Mouse (Mus musculus): ENCODE measurements around the gene Ldah.

Ldah gene

GRCm38 (mm10) chr12:8316541-8316940 lies 108.6 kb downstream of the Ldah start:
- no peak for DNase-seq

GRCm38 (mm10) chr12:8320084-8320713 lies 112.3 kb downstream of the Ldah start:
- peak; percentile 92 to 94 for DNase-seq

GRCm38 (mm10) chr12:8321506-8321905 lies 113.6 kb downstream of the Ldah start:
- peak in 1 of 2 experiments; percentile 42 for DNase-seq

GRCm38 (mm10) chr12:8324086-8324485 lies 116.2 kb downstream of the Ldah start:
- no peak for DNase-seq

GRCm38 (mm10) chr12:8325245-8325942 lies 117.5 kb downstream of the Ldah start:
- DNase-seq = peak; percentile 66 to 71

- peak; percentile 76 to 80 for DNase-seq
These were observed 118.1 kb downstream of the Ldah start for GRCm38 (mm10) chr12:8325943-8326522.

- DNase-seq = peak; percentile 98
These were observed 119.1 kb downstream of the Ldah start for GRCm38 (mm10) chr12:8326825-8327674.

- peak; percentile 53 to 60 for DNase-seq
These were observed 119.8 kb downstream of the Ldah start for GRCm38 (mm10) chr12:8327675-8328053.

- peak in 1 of 2 experiments; percentile 46 for DNase-seq
These were observed 121.3 kb downstream of the Ldah start for GRCm38 (mm10) chr12:8329236-8329635.

GRCm38 (mm10) chr12:8331489-8332173 lies 123.7 kb downstream of the Ldah start:
- peak; percentile 80 to 91 for DNase-seq

- DNase-seq = no peak
These were observed 124.3 kb downstream of the Ldah start for GRCm38 (mm10) chr12:8332174-8332542.

- DNase-seq = no peak
These were observed 125.7 kb downstream of the Ldah start for GRCm38 (mm10) chr12:8333617-8334016.

- peak in 1 of 2 experiments; percentile 50 for DNase-seq
These were observed 126.4 kb downstream of the Ldah start for GRCm38 (mm10) chr12:8334261-8334660.

Measured in cerebellum, postnatal 10 days (tissue).